Mouse (Mus musculus) erythroblast, adult 5-6 weeks (primary cell): Measurements from ENCODE around the gene Tanc2. TPM values are rescaled to one million over a fixed set of nuclear protein-coding genes. Genes with fewer than 3 reads are reported as not detected.

Source experiments
- ATAC-seq: replicated peaks from 2 replicates; pipeline ENCODE4 v1.8.0; 2016; ENCODE audit warnings: moderate number of reproducible peaks, mild to moderate bottlenecking, moderate TSS enrichment, inconsistent platforms; ENCODE audit not compliant: poor library complexity, low FRiP score, severe bottlenecking
- total RNA-seq, 2 experiments: library from RNA; stranded (forward) in 1 of 2; stranded (reverse) in 1 of 2; fragments of 150-400 nt in 1 of 2; fragments of 200-764, 138-1000 nt in 1 of 2; gene quantifications; 2 replicates each; pipeline versions ENCODE4 v1.2.3 to v1.2.4; 2015 to 2017; ENCODE audit warnings: low replicate concordance in 2 of 2

The Tanc2 gene
- total RNA-seq, 2 experiments from 2014 or later: 0.26 to 0.58 TPM

GRCm38 (mm10) chr11:105626201-105626600 lies 36.4 kb downstream of the Tanc2 start:
- no peak for ATAC-seq

DNA sequence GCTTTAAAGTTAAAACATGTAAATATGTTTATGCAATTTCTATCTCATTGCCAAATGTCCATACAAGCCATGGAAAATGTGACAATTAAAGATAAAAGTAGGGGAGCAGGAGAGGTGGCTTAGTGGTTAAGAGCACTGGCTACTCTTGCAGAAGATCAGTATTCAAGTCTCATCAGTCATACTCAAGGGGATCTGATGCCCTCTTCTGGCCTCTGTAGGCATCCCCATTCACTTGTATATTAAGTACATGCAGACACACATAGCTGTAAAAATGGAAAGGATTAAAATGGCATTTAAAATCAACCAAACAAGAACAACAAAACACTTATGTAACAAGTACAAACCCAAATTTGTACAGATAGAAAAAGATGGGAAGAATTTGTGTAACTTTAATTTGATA lies 54.2 kb downstream of the Tanc2 start:
- no peak for ATAC-seq

DNA sequence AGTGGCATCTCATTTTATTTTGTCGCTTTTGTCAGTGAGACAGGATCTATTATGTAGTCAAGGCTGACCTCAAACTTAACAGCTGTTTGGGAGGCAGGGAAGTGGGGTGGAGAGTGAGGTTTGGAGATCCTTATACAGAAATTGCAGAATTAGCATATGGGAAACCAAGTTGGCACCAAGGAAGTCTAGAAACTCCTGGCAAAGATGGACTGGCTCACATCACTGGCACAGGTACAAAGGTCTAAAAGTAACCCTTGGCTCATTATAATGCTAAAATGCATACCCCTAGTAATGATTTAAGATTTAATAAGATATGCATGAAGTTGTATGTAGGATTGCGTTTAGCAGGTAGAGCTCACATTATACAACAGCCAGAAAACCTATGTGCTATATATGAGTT lies 58.2 kb downstream of the Tanc2 start:
- no peak for ATAC-seq

DNA sequence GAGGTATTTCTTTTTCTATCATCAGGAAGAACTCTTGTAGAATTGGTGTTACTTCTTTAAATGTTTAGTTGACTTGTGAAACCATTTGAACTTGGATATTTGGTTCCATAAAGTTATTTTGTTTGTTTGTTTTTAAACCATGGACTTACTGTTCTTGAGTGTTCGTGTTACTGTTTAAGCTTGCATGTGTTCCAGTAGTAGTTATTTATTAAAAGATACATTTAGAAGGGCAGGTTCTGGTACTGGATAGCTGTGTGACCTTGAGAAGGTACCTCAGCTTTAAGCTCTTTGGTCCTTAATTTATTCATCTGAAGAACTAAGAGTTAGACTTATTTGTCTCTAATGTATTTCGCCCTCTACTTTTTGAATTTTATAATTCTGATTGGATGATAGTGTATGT lies 64.8 kb downstream of the Tanc2 start:
- ATAC-seq: no peak

DNA sequence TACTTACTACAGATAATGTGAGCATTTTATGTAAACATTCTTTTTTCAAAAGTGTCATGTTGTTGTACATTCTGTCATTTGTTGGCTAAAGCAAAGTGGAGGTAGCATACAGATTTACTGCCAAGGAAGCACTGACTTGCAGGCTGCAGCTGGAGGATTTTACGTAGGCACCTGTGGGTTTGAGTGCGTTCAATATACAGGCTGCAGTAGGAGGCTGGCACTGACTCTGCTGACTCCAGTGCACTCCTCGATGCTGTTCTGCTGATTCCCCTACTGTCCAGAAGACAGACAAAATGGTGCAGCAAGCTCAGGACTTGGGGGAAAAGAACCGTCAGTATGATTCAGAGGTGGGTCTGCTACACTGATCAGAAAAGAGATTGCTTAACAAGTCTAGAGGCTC lies 65.5 kb downstream of the Tanc2 start:
- ATAC-seq: no peak

DNA sequence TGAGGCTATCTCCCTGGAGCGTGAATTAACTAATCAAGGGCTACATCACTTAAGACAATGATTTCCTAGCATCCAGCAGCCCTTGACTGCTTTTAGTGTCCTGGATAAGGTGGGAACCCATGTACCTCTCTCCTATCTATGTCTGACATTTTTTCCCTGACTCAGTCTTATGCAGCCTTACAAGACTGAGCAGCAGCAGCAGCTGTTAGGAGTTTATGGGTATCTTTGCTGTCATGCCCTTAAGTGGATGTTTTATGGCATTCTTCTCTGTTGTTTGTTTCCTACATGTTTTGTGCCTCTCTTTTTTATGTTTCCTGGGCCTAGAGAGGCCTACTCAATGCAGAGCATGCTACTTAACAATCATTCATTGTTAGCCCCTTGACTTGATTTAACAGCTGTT lies 78.1 kb downstream of the Tanc2 start:
- ATAC-seq: no peak

GRCm38 (mm10) chr11:105678996-105679395 lies 89.2 kb downstream of the Tanc2 start:
- ATAC-seq: no peak

- no peak for ATAC-seq
Measured at GRCm38 (mm10) chr11:105684747-105685146, 95.0 kb downstream of the Tanc2 start.

- no peak for ATAC-seq
Measured at GRCm38 (mm10) chr11:105700528-105700927, 110.7 kb downstream of the Tanc2 start.

- ATAC-seq: no peak
Measured at GRCm38 (mm10) chr11:105719660-105720059, 129.9 kb downstream of the Tanc2 start.

- ATAC-seq: no peak
Measured at GRCm38 (mm10) chr11:105731541-105731940, 141.8 kb downstream of the Tanc2 start.

GRCm38 (mm10) chr11:105731989-105732531 lies 142.3 kb downstream of the Tanc2 start:
- ATAC-seq: no peak

DNA sequence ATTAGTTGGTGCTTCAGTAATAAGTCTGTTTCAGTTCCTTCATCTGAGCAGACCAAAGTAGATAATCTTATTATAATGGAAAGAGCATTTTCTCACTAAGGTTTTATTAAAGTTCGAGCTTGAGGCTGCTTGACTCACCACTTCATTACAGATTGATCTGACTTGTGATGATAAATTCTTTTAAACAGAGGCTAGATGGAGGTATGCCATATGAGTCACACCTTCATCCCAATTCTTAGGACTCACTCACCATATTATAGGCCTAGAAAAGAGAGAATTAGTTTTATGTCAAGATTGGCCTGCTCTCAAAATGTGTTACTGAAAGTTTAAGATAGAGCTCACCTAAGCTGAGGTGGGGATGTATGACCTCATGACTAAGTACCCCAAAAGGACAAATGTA lies 153.4 kb downstream of the Tanc2 start:
- ATAC-seq: no peak

DNA sequence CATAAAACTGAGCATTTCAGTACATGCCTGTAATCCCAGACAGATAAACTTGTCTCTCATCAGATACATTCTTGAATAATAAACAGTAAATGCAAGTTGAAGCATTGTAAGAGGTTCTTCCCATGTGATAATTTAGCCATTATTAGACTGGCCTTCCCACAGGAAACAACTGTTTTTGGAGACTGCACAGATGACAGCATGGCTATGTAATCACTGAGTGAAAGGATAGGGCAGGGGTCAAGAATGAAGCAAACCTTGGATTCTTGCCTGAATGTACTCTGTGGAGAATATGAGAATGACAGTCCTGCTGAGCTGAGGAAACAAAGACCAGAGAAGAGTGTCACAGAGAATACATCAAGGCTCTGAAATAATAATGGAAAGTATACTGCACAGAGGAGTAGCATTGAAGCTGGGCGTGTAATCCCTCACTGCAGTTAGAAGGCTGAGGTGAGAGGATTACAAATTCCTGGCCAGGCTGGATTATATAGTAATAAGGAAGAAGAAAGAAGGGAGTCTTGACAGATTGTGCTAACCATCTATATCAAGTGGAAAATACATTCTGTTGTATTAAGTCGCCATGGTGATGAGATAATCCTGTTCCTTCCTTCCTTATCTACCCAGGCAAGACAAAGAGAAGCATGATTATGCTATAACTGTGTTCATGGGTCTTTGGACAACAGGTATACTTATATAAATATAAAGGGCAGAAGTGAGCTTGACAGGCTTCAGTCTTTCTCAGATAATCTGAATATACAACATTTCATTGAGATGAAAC lies 159.7 kb downstream of the Tanc2 start:
- ATAC-seq: no peak

DNA sequence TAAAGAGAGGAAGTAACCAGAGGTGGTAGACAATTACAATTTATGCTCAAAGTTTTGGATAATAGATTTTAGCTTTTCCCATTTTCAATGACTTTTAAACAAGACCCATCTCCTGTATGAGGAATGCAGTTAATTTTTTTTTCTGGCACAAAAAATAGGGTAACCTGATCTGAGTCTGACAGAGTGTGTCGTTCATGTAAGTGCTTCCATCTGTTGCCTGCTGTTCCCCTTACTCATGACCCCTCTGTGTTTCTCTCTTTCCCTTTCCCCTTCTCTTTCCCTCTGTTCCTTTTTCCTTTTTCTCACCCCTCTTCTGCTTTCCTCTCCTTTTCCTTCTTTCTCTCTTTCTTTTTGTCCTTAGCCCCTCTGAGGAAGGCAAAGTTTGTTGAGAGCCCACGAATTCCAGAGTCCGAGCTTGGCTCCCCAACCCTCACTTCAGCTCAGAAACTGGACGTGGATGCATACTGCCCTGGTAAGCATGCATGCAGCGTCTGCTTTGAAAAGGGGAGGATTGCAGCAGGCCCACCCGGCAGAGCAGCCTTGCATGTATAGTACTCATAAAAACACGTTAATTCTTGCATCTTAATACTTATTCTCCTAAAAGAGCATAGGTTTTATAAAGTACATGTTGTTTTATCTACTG lies 168.9 kb downstream of the Tanc2 start:
- no peak for ATAC-seq

- ATAC-seq: no peak
Measured at GRCm38 (mm10) chr11:105759413-105759812, 169.6 kb downstream of the Tanc2 start.

- ATAC-seq: no peak
Measured at GRCm38 (mm10) chr11:105760346-105760745, 170.6 kb downstream of the Tanc2 start.

- no peak for ATAC-seq
Measured at GRCm38 (mm10) chr11:105777802-105778201, 188.0 kb downstream of the Tanc2 start.

GRCm38 (mm10) chr11:105792501-105792900 lies 202.7 kb downstream of the Tanc2 start:
- no peak for ATAC-seq

DNA sequence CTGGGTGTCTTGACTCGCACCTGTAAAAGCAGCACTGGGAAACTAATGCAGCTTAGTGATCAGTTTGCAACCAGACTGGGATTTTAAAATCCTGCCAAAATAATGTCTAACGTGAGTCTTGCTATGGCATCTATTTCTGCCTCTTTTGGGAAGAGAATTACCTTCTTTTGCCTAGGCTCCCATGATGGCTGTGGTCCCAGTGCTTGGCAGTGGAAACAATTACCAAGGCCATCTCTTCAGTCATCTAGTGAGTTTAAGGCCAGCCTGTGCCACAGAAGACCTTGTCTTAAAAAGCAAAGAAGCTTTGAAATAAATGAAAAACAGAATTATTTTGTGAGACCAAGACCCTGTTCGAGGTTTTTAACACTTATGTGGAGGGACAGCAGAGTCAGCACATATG lies 213.9 kb downstream of the Tanc2 start:
- ATAC-seq: no peak

GRCm38 (mm10) chr11:105804776-105805175 lies 215.0 kb downstream of the Tanc2 start:
- ATAC-seq: no peak
